Mouse (Mus musculus): Measurements from ENCODE around the gene Slmap. TPM values are rescaled to one million over a fixed set of nuclear protein-coding genes. Genes with fewer than 3 reads are reported as not detected.
A peak's percentile ranks its signal among the peaks of the same experiment; 100 is the strongest.

Gene Slmap
- polyA plus RNA-seq, 1 experiment from 2014 or later, result 125 TPM

- no peaks in the 10 kb centered on the region for H3K9me3 ChIP-seq (replicated peaks)
- peaks cover 10% of the 10 kb centered on the region; the same call in 1 of the 2 replicates for H3K4me1 ChIP-seq (replicated peaks)
- peaks cover 6% of the 10 kb centered on the region; the same call in 1 of the 2 replicates for H3K36me3 ChIP-seq
- WGBS, result 91% methylated on average over 4 of the region's 4 CpGs
- no peak for ATAC-seq (ENCODE audit: insufficient number of reproducible peaks, low FRiP score)
- H3K27me3 ChIP-seq (replicated peaks), result no peaks in the 10 kb centered on the region
- no peak overlapping the region for H3K4me2 ChIP-seq
- H3K27ac ChIP-seq (ENCODE audit: poor library complexity, severe bottlenecking), result no peak overlapping the region
- H3K9ac ChIP-seq, result no peak overlapping the region
- H3K4me3 ChIP-seq, result no peak overlapping the region
These were observed 66.8 kb downstream of the Slmap start for GRCm38 (mm10) chr14:26467974-26468373.

- peaks cover 7% of the 10 kb centered on the region; the same call in 1 of the 2 replicates for H3K4me1 ChIP-seq (replicated peaks)
- ATAC-seq (ENCODE audit: insufficient number of reproducible peaks, low FRiP score), result no peak
- no peak overlapping the region for H3K4me2 ChIP-seq
- H3K27me3 ChIP-seq (replicated peaks), result no peaks in the 10 kb centered on the region
- H3K9ac ChIP-seq, result no peak overlapping the region
- H3K4me3 ChIP-seq, result no peak overlapping the region
- no peaks in the 10 kb centered on the region for H3K9me3 ChIP-seq (replicated peaks)
- H3K36me3 ChIP-seq, result peaks cover 11% of the 10 kb centered on the region
- no peak overlapping the region for H3K27ac ChIP-seq (ENCODE audit: poor library complexity, severe bottlenecking)
- 83% methylated on average over 5 of the region's 5 CpGs for WGBS
These were observed 68.1 kb downstream of the Slmap start for GRCm38 (mm10) chr14:26466544-26467125.

GRCm38 (mm10) chr14:26465898-26466297, 68.8 kb downstream of the Slmap start:
- H3K9ac ChIP-seq, result no peak overlapping the region
- H3K9me3 ChIP-seq (replicated peaks), result no peaks in the 10 kb centered on the region
- no peaks in the 10 kb centered on the region for H3K27me3 ChIP-seq (replicated peaks)
- 79% methylated on average over 6 of the region's 6 CpGs for WGBS
- H3K27ac ChIP-seq (ENCODE audit: poor library complexity, severe bottlenecking), result no peak overlapping the region
- peaks cover 3% of the 10 kb centered on the region; the same call in 1 of the 2 replicates for H3K4me1 ChIP-seq (replicated peaks)
- ATAC-seq (ENCODE audit: insufficient number of reproducible peaks, low FRiP score), result no peak
- H3K4me3 ChIP-seq, result no peak overlapping the region
- H3K4me2 ChIP-seq, result no peak overlapping the region
- H3K36me3 ChIP-seq, result peaks cover 17% of the 10 kb centered on the region

- ATAC-seq (ENCODE audit: insufficient number of reproducible peaks, low FRiP score), result no peak
- H3K9ac ChIP-seq, result no peak overlapping the region
- H3K4me2 ChIP-seq, result no peak overlapping the region
These were observed 75.2 kb downstream of the Slmap start for GRCm38 (mm10) chr14:26459516-26459915.

GRCm38 (mm10) chr14:26454851-26455250, 79.9 kb downstream of the Slmap start:
- Histone ChIP-seq H3K36me3 (peaks cover 14% of the 10 kb centered on the region), H3K27ac (ENCODE audit: poor library complexity, severe bottlenecking) (no peak overlapping the region), H3K9me3 (replicated peaks) (no peaks in the 10 kb centered on the region), H3K4me2 (0 out of 2 replicates have a peak overlapping the region, but pooled peaks have one; percentile 1), H3K9ac (no peak overlapping the region), H3K4me1 (replicated peaks) (peaks cover 12% of the 10 kb centered on the region), H3K27me3 (replicated peaks) (no peaks in the 10 kb centered on the region), H3K4me3 (no peak overlapping the region)
- WGBS, result 48% methylated on average over 16 of the region's 16 CpGs
- no peak for ATAC-seq (ENCODE audit: insufficient number of reproducible peaks, low FRiP score)

More at GRCm38 (mm10) chr14:26459516-26459915, 75.2 kb downstream of the Slmap start:
- Histone ChIP-seq H3K4me1 (replicated peaks) (0 out of 2 replicates have a peak, but pooled peaks cover 4% of the 10 kb centered on the region), H3K9me3 (replicated peaks) (no peaks in the 10 kb centered on the region), H3K27ac (ENCODE audit: poor library complexity, severe bottlenecking) (no peak overlapping the region), H3K27me3 (replicated peaks) (no peaks in the 10 kb centered on the region), H3K36me3 (peaks cover 36% of the 10 kb centered on the region), H3K4me3 (no peak overlapping the region)

- ATAC-seq (ENCODE audit: insufficient number of reproducible peaks, low FRiP score), result no peak; the same call in 1 of the 2 replicates
- H3K4me2 ChIP-seq, result peak overlapping the region; percentile 61
- no peaks in the 10 kb centered on the region for H3K36me3 ChIP-seq
- H3K27ac ChIP-seq (ENCODE audit: poor library complexity, severe bottlenecking), result no peak overlapping the region
- H3K9me3 ChIP-seq (replicated peaks), result no peaks in the 10 kb centered on the region
- peaks cover 27% of the 10 kb centered on the region for H3K4me1 ChIP-seq (replicated peaks)
- H3K27me3 ChIP-seq (replicated peaks), result no peaks in the 10 kb centered on the region
- WGBS, result 29% methylated on average over 16 of the region's 16 CpGs
- peak overlapping the region; percentile 13; the same call in 1 of the 2 replicates for H3K4me3 ChIP-seq
- H3K9ac ChIP-seq, result peak overlapping the region; percentile 39
These were observed 84.5 kb downstream of the Slmap start for GRCm38 (mm10) chr14:26450036-26450800.

GRCm38 (mm10) chr14:26448581-26448980, 86.2 kb downstream of the Slmap start:
- H3K9ac ChIP-seq, result no peak overlapping the region
- H3K27ac ChIP-seq (ENCODE audit: poor library complexity, severe bottlenecking), result peak overlapping the region; percentile 18; the same call in 1 of the 2 replicates
- 58% methylated on average over 4 of the region's 4 CpGs for WGBS

GRCm38 (mm10) chr14:26447223-26447622, 87.5 kb downstream of the Slmap start:
- Histone ChIP-seq H3K4me1 (replicated peaks) (peaks cover 31% of the 10 kb centered on the region), H3K27ac (ENCODE audit: poor library complexity, severe bottlenecking) (no peak overlapping the region), H3K9me3 (replicated peaks) (no peaks in the 10 kb centered on the region), H3K27me3 (replicated peaks) (no peaks in the 10 kb centered on the region), H3K4me2 (no peak overlapping the region), H3K36me3 (no peaks in the 10 kb centered on the region), H3K4me3 (no peak overlapping the region), H3K9ac (no peak overlapping the region)
- no peak for ATAC-seq (ENCODE audit: insufficient number of reproducible peaks, low FRiP score)
- 52% methylated on average over 2 of the region's 2 CpGs for WGBS

More at GRCm38 (mm10) chr14:26448581-26448980, 86.2 kb downstream of the Slmap start:
- Histone ChIP-seq H3K36me3 (no peaks in the 10 kb centered on the region), H3K9me3 (replicated peaks) (no peaks in the 10 kb centered on the region), H3K4me3 (no peak overlapping the region), H3K27me3 (replicated peaks) (no peaks in the 10 kb centered on the region), H3K4me2 (peak overlapping the region; percentile 12; the same call in 1 of the 2 replicates), H3K4me1 (replicated peaks) (peaks cover 26% of the 10 kb centered on the region)
- no peak for ATAC-seq (ENCODE audit: insufficient number of reproducible peaks, low FRiP score)

GRCm38 (mm10) chr14:26446538-26446937, 88.2 kb downstream of the Slmap start:
- no peaks in the 10 kb centered on the region for H3K9me3 ChIP-seq (replicated peaks)
- no peak overlapping the region for H3K9ac ChIP-seq
- ATAC-seq (ENCODE audit: insufficient number of reproducible peaks, low FRiP score), result no peak
- H3K36me3 ChIP-seq, result no peaks in the 10 kb centered on the region
- 44% methylated on average over 3 of the region's 3 CpGs for WGBS
- H3K27ac ChIP-seq (ENCODE audit: poor library complexity, severe bottlenecking), result no peak overlapping the region
- H3K4me1 ChIP-seq (replicated peaks), result peaks cover 31% of the 10 kb centered on the region
- H3K27me3 ChIP-seq (replicated peaks), result no peaks in the 10 kb centered on the region
- H3K4me2 ChIP-seq, result no peak overlapping the region
- no peak overlapping the region for H3K4me3 ChIP-seq

GRCm38 (mm10) chr14:26442534-26442933, 92.2 kb downstream of the Slmap start:
- H3K27me3 ChIP-seq (replicated peaks), result no peaks in the 10 kb centered on the region
- peak overlapping the region; percentile 65 for H3K9ac ChIP-seq
- no peak for ATAC-seq (ENCODE audit: insufficient number of reproducible peaks, low FRiP score)
- H3K4me2 ChIP-seq, result peak overlapping the region; percentile 42
- H3K4me3 ChIP-seq, result peak overlapping the region; percentile 44
- peaks cover 4% of the 10 kb centered on the region for H3K36me3 ChIP-seq
- H3K27ac ChIP-seq (ENCODE audit: poor library complexity, severe bottlenecking), result peak overlapping the region; percentile 77
- WGBS, result 43% methylated on average over 6 of the region's 6 CpGs
- no peaks in the 10 kb centered on the region for H3K9me3 ChIP-seq (replicated peaks)
- peaks cover 28% of the 10 kb centered on the region for H3K4me1 ChIP-seq (replicated peaks)

- Histone ChIP-seq H3K9me3 (replicated peaks) (no peaks in the 10 kb centered on the region), H3K4me2 (peak overlapping the region; percentile 52), H3K4me3 (peak overlapping the region; percentile 43), H3K36me3 (peaks cover 12% of the 10 kb centered on the region), H3K9ac (peak overlapping the region; percentile 64), H3K27ac (ENCODE audit: poor library complexity, severe bottlenecking) (peak overlapping the region; percentile 85), H3K27me3 (replicated peaks) (no peaks in the 10 kb centered on the region), H3K4me1 (replicated peaks) (peaks cover 24% of the 10 kb centered on the region)
- 60% methylated on average over 2 of the region's 2 CpGs for WGBS
- ATAC-seq (ENCODE audit: insufficient number of reproducible peaks, low FRiP score), result 0 out of 2 replicates have a peak, but pooled peaks have one; percentile 39
These were observed 93.5 kb downstream of the Slmap start for GRCm38 (mm10) chr14:26441041-26441812.

Measured in heart, embryonic 12.5 days (tissue).